Mouse (Mus musculus) brain, embryonic 14.5 days (tissue): Measurements from ENCODE around the gene Pex14. TPM values are rescaled to one million over a fixed set of nuclear protein-coding genes. Genes with fewer than 3 reads are reported as not detected.

ENCODE experiments used
- DNase-seq: peaks from one replicate; pipeline ENCODE4 v3.0.0-alpha.2; 2011; ENCODE audit warnings: low read depth
- CTCF ChIP-seq: fragments of 200-500 bp; IDR thresholded peaks from 2 replicates; pipeline ENCODE4 v1.5.1; 2012; ENCODE audit warnings: inconsistent platforms, mild to moderate bottlenecking, moderate library complexity, borderline replicate concordance; ENCODE audit not compliant: insufficient read depth, insufficient read length; ENCODE audit errors: extremely low read depth
- POLR2A ChIP-seq: fragments of 200-500 bp; IDR thresholded peaks from 2 replicates; pipeline ENCODE4 v1.6.1; 2012; ENCODE audit warnings: mild to moderate bottlenecking, inconsistent platforms, borderline replicate concordance; ENCODE audit not compliant: poor library complexity, insufficient read depth, insufficient read length, severe bottlenecking; ENCODE audit errors: extremely low read depth
- polyA plus RNA-seq: library from polyadenylated mRNA; depleted of rRNA; stranded (reverse); fragments of >200 nt; gene quantifications from 2 replicates; pipeline ENCODE4 v1.2.3, GENCODE M21; 2012

The Pex14 gene
- polyA plus RNA-seq, 1 experiment, result 35.1 TPM

DNA sequence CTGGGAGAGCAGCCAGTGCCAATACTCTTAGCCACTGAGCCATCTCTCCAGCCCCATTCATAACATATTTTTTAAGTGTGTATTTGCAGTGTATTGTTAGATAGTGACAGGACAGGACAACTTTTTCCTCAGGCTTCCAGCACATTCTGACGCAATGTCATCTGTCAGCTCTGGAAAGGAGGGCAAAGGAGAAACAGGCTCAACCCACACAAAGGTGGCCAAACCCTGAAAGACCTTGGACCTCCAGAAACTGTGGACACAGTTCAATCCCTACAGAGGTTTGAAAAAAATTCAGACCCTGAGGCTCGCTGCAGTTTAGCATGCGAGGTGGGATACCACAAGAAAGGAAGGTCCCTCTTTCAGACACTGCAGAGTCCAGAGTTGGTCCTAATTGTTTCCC, 1.7 kb downstream of the Pex14 start:
- TF ChIP-seq CTCF, result no peak
- TF ChIP-seq POLR2A, result no peak
- DNase-seq, result no peak

DNA sequence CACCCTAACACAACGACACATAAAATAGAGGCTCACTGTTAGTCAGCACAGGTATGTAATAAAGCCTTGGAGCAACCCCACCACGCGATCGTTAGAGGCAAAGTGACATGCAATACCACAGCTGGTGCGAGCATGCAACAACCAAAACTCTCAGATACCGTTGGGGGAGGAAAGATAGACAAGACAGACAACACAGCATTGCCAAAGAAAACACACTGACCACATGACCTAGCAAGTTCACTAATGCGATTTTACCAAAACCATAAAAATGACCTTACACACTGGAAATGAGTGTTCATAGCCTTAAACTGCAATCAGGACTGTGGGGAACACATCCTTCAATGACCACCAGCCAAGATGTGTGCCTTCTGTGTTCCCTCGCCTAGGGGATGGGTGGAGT, 8.3 kb downstream of the Pex14 start:
- TF ChIP-seq CTCF (no peak), POLR2A (no peak)
- DNase-seq, result no peak

DNA sequence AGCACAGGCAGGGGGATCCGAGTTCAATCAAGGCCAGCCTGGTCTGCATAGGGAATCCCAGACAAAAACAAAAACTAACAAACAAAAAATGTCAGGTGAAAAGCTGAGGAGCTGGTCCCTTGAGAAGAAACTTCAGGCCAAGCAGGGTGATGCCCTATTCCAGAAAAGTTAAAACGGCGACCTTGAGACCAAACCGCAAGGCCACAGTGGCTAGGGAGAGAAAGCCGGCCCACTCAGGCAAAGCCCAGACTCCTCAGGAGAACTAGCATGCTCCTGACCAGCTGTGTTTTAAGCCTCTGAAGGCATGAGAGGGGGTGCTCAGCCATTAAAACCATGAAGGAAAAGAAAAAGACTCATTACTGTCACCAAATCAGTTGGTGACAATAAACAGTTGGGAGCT, 14.3 kb downstream of the Pex14 start:
- DNase-seq, result no peak
- TF ChIP-seq POLR2A (no peak), CTCF (no peak)

DNA sequence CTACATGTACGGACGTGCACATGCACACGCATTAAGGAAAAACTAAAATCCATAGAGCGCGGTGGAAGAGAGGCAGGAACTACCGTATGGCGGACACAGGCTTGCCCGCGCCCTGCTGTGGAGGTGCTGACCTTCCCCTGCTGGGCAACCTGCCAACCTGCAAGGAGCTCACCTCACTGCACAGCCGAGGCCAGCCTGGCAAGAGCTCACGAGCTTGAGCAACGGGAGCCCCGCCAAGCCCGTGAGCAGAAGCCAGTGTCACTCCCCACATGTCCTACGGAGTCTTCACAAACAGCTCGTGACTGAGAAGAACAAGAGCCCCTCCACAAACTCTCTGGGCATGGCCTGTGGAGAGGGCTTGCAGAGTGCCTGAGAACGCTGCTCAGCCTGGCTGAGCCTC, 18.1 kb downstream of the Pex14 start:
- peak; percentile 70 for DNase-seq
- no peak for TF ChIP-seq POLR2A
- TF ChIP-seq CTCF, result no peak

GRCm38 (mm10) chr4:149080111-149080510, 19.6 kb downstream of the Pex14 start:
- TF ChIP-seq POLR2A (no peak), CTCF (no peak)
- no peak for DNase-seq

DNA sequence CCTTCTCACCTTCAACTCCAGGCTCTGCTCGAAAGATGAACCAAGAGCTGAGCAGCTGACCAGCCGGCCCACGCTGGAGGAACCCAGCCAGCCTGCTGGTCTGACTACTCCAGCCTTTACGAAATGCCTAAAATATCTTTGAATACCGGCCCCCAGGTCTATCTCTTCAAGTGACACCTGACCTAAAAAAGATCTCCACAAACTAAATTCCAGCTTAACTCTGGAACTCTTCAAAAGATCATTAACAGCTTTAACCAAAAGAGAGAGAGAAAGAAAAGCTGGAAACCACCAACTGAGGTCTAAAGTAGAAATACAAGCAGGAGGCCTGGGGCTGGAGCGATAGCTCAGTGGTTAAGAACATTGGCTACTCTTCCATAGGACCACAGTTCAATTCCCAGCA, 20.0 kb downstream of the Pex14 start:
- no peak for DNase-seq
- TF ChIP-seq CTCF (no peak), POLR2A (no peak)

DNA sequence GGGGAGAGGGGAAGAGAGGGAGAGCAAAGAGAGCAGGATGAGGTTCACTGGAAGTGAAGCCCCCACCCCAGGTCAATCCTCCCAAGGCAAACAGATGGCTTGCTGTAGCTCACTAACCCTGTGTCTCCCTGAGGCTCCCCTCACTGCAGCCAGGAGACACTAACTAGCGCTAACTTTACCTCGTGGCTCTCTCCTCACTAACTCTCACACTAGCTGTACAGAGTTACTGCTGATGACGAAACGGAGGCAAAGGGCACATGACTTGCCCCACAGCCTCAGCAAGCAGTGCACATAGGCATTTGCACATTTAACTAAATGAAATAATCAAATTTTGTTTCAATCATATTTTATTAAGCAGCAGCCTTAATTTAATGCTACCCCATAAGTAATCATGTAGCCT, 21.4 kb downstream of the Pex14 start:
- no peak for DNase-seq
- no peak for TF ChIP-seq POLR2A
- no peak for TF ChIP-seq CTCF

- TF ChIP-seq CTCF, result peak; percentile 78
- TF ChIP-seq POLR2A, result no peak
- peak; percentile 89 for DNase-seq
Measured at GRCm38 (mm10) chr4:149075871-149076575, 23.7 kb downstream of the Pex14 start.

- TF ChIP-seq CTCF, result no peak
- TF ChIP-seq POLR2A, result no peak
- no peak for DNase-seq
Measured at GRCm38 (mm10) chr4:149075073-149075472, 24.6 kb downstream of the Pex14 start.

GRCm38 (mm10) chr4:149066672-149067551, 32.8 kb downstream of the Pex14 start:
- TF ChIP-seq CTCF, result peak; percentile 61
- no peak for TF ChIP-seq POLR2A

DNA sequence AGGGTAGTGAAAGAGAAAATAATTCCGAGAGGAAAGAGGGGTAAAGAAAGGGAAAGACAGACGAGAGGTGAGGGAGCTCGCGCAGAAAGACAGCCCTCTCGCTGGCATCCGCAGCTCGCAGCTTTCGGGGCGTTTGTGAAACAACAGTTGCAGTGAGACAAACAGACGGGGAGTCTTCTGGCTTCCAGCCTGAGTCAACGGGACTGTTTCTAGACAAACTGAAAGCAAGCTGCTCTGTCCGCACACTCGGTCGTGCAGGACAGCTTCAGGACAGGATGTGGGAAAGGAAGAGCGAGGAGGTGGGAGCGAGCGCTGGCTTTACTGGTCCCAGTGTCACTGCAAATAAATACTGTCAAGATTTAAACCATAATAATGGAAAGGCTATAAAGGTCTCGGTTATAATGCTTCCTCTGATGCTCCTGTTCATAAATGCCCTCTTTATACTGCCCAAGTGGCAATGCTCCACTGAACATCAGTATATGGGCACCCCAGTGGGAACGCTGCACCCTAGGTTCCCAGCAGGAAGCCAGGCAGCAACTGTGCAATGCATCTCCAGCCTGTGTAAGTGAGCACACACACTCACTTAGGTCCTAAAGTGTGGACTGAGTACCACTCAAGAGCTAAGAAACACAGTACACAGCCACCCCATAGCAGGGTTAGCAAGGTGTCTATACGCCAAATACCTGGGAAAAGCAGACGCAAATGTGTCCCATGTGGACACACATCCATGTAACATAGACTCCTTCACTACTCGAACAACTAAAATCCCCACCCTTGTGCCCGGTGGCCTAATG, 35.4 kb downstream of the Pex14 start:
- no peak for TF ChIP-seq POLR2A
- TF ChIP-seq CTCF, result no peak
- DNase-seq, result no peak

More at GRCm38 (mm10) chr4:149066672-149067551, 32.8 kb downstream of the Pex14 start:
- peak; percentile 70 for DNase-seq
